Mouse (Mus musculus) midbrain, embryonic 15.5 days (tissue): ENCODE data around the gene Stk38l. TPM values are rescaled to one million over a fixed set of nuclear protein-coding genes. Genes with fewer than 3 reads are reported as not detected.

ENCODE experiments used
- polyA plus RNA-seq: library from polyadenylated mRNA; unstranded; fragments of >200 nt; fragmentation: Nextera tagmentation; extraction: Ambion mirVana; gene quantifications from 2 replicates; pipeline ENCODE4 v1.2.1, GENCODE M21; 2015

Stk38l gene
- polyA plus RNA-seq, 1 experiment from 2014 or later = 16.3 TPM

Other genes with a start within 250 kb of the Stk38l start
- gene Itpr2, start 222.8 kb upstream of the Stk38l start, polyA plus RNA-seq = 8.4 and 9.3 TPM in 2 replicates
- 38.7 and 38.8 TPM in 2 replicates for gene Fgfr1op2, start 147.8 kb upstream of the Stk38l start, polyA plus RNA-seq
- gene Ints13, start 147.2 kb upstream of the Stk38l start, polyA plus RNA-seq = 51.8 and 57.6 TPM in 2 replicates
- 99.3 and 102 TPM in 2 replicates for gene Med21, start 82.4 kb upstream of the Stk38l start, polyA plus RNA-seq
- gene Tm7sf3, start 82.2 kb upstream of the Stk38l start, polyA plus RNA-seq = 26.8 and 30.0 TPM in 2 replicates
- gene Arntl2, start 71.1 kb downstream of the Stk38l start, polyA plus RNA-seq = 2.7 and 4.7 TPM in 2 replicates
- gene Smco2, start 125.1 kb downstream of the Stk38l start, polyA plus RNA-seq = not detected in 2 replicates
- gene Ppfibp1, start 163.5 kb downstream of the Stk38l start, polyA plus RNA-seq = 16.1 and 17.8 TPM in 2 replicates
- gene 1700034J05Rik, start 229.4 kb downstream of the Stk38l start, polyA plus RNA-seq = 0.08 TPM in 1 of 2 replicates, not detected in the other